Mouse (Mus musculus): Measurements from ENCODE around the gene Mtln.

Gene Mtln

DNA sequence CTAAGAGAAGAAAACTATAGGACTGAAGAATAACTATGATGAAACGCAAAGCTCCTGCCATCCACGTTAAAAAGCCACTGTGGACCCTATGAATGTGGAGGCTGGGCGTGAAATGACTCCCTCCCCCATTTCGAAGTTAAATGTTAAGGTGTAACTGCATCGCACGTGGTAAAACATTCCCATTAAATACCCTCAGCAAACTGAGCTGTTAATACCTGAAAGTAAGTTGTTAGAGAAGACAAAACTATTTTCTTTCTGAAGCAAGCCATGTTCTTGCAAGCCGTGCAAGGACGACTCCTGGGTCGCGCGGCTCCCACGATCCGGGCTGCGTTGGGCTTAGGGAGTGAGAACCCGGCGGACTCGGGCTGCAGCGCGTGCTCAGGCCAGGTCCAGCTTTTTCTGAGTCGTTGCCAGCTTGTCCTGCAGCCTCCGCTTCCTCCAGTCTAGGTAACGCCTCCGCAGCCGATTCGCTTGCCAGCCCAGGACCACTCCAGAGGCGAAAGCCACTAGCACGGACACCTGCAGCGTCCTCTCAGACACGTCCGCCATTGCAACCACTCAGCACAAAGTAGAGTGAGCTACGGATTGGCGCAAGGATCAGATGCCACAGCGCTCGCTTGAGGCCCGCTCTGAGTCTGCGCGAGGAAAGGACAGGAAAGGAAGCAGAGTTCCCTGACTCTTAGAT, at the start of gene Mtln:
Gene Mtln, minus strand, starts transcription at position 570 of the 685 bp plus-strand sequence.
- DNase-seq, result peak; percentile 93

DNA sequence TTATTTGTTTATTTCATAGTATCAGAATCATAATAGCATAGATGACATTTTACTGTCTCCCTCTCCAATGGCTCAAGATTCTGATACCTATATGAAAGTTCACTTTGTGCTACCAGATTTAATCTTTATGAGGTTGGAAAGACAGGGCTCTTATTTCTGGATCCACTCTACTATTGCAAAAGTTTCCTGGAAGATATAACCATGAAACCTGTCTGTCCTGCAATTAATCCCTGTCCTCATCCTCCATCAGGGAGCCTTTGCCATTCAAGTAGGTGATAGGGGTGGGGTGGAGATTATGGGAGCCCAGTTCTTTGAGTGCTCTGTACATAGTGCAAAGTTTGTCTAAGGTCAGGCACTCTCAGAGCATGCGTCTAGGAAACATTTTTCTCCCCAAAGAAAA, 49.1 kb upstream of the Mtln start:
- no peak for DNase-seq

DNA sequence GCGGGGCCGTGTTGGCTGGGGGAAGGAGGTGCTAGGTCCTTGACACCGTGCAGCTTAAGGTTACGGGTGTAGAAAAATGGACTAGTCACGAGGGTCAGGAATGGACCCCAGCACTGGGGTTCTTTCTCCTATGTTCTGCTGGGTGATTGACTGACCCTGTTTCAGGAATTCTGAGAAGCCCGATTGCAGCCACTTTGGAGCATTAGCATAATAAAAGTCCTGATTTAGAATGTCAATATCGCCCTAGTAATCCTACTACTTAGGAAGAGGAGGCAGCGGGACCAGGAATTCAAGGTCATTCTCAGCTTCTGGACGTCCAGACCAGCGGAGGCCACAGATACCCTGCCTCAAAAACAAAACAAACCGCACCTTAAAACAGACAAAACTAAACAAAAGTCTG, 47.1 kb upstream of the Mtln start:
- DNase-seq, result no peak

DNA sequence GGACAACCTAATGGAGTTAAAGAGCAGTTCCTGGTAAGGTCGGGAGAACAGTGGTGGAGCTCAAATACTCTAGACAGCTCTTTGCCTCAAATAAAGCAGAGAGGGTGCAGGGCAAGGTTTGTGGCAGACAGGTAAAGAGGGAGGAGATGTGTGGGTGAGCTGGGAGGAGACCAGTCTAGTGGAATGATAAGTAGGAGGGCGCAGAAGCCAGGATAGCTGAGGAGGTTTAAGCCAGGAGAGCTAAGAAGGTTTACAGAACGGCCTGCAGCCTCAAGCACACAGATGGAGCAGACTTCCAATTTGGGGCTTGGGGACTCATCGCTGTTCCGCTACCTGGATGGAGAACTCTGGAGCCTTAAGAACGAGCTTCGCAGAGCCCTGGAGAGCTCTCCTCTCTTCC, 46.3 kb upstream of the Mtln start, which contains the start of gene Acoxl:
Gene Acoxl, plus strand, starts transcription at position 301 of the 400 bp plus-strand sequence.
- no peak for DNase-seq

DNA sequence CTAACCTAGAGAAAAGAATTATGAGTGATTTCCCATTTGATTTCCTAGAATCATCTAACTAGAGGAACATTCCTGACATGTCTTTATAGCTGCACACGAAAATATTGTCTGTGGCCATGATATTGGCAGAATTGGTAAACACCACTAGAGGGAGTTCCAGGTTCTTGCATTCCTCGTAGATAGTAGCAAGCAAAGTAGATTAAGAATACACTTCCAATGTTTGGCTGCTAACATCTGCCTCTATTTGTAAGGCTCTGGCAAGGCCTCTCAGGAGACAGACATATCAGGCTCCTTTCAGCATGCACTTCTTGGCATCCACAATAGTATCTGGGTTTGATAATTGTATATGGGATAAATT, 40.5 kb upstream of the Mtln start:
- DNase-seq, result peak; percentile 27

DNA sequence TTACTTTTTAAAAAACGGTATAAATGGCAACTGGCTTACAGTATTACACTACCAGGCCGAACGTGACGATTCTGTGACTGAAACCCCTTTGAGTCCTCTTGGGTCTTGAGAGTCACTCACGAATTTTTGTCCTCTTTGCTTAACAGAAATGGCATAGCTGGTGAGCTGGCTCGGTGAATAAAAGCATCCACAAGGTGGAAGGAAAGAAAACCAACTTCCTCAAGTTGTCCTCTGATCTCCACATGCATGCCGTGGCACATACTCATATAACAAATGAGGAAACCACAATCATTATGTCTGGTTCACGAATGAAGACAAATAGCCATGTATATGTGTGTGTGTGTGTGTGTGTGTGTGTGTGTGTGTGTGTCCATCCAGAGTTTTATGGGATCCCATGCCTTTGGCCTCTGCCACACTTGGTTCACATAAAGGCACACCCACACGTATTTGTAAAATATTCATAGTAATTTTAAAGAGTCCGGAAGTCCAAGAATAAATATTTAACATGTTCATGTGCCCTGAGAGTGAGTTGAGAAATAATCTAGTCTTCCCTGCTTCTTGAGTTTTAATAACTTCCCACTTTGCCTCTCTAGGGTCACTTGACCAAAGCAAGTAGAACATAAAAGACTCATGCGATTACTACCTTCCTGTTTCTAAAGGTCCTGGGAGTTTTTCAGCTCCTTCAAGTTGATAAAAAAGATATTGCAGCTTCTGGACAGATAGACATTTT, 40.0 kb upstream of the Mtln start:
- no peak for DNase-seq

DNA sequence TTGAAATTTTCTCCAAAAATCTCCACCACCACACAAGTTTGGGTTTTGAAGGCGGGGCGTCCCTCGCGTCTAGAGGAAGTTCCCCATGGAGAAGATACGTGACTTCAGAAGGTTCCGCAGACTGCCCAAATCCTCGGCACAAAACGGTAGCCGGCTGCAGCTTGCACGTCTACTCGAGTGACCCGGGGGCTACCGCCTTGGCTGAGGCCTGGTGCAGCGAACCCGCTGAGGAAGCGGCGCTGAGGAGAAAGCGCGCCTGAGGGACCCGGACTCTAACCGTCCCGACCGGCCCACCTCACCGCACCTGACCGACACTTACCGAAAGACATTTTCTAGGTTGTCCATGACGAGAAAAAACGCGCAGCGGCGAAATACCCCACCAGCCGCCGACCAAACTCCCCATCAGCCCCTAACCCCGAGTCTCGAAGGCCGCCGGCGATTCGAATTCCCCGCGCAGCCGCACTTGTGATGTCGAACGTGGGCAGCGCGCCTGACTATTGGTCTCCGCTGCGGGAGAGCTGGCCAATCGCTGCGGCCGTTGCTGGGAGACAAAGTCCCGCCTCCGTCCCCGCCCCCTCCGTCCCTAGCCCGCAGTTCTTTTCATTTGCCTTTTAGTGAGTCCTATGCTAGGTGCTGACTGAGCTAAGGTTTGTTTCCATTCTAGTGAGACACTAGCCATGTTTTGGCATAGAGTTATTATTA, 39.3 kb upstream of the Mtln start, which contains the start of gene Bub1:
Gene Bub1, minus strand, starts transcription at position 465 of the 702 bp plus-strand sequence.
- peak; percentile 96 for DNase-seq

DNA sequence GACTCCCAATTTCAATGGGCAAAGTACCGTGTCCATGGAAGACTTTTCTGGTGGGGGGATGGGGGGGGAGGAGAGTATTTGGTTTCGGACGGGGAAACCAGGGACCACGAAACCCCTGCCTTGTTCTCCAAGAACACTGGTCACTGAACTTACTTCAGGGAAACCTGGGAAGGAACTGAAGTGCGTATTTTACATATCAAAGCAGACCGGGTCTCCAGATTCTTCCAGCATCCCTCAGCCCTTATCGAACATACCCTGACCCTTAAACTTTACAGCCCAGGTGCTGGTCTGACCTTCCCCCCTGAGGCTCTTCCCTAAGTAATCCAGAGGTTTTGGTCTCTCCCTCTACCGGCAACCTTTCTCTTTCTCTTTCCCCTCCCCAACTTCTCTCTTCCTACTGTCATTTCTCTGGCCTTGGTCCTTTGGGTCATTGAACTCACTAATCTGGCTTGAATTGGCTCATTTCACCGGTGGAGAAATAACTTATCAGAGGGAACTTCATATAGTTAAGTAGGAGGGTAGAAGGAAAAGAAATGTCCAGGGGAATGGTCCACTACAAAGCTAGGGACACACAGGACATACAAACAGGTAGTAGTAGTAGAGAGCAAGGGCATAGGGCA, 2.5 kb downstream of the Mtln start:
- DNase-seq, result no peak

DNA sequence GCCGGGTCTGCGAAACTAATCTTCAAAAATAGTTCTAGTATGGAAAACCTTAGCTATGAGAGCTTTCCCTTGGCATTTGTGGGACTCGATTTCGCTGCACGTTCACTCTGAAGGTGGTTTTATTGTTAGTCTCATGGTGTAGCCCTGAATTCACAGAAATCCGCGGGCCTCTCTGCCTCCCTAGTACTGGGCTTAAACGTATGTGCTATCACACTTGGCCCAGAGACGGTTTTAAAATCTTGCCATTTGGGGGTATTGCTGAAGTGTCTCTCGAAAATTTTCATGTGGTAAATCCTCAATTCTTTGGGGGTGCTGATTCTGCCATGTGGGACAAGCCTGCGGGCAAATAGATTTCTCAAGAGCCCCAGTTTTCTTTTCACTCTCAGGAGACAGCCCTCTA, 3.1 kb downstream of the Mtln start:
- DNase-seq, result peak; percentile 4

DNA sequence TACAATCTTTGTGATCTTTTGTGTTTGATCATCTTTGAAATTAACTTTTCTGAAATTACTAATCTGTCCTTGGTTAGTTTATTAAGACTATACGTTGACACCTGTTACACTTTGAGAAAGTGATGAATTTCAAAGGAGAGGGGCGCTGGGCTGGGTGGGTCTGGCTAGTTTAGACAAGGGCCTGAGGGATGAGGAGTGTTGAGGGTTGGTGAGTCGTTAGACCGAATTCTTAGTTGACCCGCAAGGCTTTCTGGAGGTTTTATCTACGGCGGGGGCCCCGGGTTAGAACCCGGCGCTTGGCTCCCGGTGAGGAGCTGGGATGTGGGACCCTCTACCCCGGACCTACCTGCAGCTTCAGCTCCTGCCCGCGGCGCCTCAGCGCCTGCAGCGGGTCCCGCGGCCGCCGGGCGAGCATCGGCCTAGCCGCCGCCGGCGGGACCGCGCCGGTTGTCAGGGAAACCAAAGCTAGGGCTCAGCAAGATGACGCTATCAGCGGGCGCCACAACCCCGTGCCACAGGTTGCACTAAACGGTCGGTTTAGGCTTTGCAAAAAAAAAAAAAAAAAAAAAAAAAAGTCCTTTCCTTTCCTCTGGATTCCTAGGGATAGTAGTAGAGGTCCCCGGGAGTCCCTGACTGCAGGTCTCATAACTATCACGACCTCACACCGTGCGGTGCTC, 3.7 kb downstream of the Mtln start, which contains the start of gene Nphp1:
Gene Nphp1, minus strand, starts transcription at position 458 of the 677 bp plus-strand sequence.
- DNase-seq, result peak; percentile 91

DNA sequence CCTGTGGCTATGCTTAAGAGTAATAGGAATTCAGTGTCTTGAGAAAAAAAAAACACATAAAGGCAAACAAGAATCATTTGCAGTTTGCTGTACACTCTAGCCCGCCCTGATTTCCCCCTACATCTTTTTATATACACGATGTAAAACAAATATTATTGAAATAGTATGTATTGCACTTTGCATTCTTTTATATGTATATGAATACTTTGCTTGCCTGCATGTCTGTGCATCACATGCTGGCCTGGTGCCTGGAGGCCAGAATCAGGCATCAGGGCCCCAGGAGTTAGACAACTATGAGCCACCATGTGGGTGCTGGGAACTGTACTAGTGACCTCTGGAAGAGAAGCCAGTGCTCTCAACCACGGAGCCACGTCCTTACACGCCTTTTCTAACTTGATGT, 5.1 kb downstream of the Mtln start:
- DNase-seq, result no peak

DNA sequence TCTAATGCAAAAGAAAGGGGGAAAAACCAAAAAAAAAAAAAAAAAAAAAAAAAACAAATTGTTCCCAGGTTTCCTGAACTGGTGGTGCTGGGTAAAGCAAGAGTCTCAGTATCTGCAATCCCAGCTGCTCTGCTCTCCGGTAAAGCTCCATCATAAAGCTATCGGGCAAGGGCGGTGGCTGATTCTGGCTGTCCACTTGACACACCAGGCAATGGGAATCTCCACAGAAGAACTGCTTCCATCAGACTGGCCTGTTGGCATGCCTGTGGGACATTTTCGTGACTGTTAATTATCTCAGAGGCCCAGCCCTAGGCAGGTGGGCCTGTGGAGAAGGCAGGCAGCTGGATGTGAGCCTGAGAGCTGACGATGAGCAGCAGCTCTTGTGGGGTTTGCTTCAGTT, 13.8 kb downstream of the Mtln start:
- DNase-seq, result no peak

DNA sequence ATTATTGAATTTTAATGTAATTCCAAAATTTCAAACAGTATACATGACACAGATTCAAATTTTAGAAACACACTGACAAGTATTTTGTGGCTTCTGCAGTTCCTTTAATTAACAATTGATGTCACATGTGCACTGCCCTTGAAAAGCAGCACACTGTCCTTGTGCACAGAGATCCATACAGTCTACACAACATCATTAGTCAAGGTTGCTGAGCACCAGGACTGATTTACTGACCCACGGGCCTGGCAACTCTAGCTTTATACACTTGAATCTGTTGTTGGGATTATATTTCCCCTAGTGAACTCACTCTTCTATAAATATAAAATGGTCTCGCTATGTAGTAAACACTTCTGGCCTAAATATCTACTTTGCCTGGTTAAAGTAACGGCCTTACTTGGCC, 17.3 kb downstream of the Mtln start:
- no peak for DNase-seq

DNA sequence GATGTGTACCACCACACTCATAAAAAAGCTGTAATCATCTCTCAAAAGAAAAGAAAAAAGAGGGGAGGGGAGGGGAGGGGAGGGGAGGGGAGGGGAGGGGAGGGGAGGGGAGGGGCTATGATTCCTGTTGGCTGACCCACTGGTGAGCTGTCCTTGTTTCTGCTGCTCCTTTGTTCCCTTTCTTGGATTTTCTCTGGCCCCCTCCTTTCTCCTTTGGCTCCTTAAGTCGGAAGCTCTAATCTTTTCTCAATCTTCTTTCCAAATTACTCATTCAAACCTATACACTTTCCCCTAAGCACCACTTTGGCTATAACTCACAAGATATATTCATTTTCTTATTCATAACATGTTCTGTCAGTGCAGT, 17.7 kb downstream of the Mtln start:
- no peak for DNase-seq

DNA sequence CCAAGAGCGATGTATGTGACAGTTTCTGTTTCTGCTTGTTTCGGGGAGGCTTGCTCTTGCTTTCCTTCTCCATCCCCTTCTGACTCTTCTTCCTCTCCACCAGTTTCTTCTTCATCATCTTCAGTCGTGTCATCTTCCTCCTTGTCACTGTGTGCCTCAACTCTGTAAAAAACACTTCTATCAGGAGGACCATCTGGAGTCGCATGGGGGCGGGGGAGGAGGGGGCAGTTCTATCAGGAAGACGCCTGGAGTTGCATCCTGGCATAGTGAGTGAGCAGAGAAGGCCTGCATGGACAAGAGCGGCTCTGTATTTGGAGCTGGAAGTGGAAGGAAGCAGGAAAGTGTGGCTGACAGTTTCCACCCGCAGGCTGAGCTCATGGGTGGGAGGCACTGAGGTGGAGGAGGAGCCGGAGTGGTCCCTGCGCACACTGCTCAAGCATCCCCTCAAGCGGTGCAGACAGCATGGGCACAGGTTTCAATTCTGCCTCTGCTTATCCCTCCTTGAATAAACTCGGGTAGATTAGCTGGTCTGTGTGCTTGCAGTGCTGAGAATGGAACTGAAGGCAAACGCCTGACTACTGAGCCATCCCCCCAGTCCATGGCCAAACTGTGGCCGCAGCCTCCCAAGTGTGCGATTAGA, 18.2 kb downstream of the Mtln start:
- DNase-seq, result no peak

DNA sequence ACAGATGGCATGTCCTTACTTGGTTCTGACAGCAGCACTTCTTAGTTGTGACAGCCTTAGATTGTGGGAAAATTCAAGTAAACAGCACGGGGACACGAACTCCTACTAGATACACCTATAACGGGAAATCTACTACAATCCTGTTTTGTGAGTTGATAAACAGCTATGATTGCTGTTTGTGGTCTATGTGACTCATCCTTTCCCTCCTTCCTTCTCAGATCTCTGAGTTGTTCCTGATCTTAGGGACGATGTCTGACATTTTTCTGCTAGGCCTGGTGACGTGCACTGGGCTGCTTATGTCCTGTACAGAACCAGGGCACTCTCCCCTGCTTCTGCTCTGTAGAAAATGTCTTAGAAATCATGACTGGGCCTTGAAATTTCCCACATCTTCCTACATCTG, 30.7 kb downstream of the Mtln start:
- no peak for DNase-seq

DNA sequence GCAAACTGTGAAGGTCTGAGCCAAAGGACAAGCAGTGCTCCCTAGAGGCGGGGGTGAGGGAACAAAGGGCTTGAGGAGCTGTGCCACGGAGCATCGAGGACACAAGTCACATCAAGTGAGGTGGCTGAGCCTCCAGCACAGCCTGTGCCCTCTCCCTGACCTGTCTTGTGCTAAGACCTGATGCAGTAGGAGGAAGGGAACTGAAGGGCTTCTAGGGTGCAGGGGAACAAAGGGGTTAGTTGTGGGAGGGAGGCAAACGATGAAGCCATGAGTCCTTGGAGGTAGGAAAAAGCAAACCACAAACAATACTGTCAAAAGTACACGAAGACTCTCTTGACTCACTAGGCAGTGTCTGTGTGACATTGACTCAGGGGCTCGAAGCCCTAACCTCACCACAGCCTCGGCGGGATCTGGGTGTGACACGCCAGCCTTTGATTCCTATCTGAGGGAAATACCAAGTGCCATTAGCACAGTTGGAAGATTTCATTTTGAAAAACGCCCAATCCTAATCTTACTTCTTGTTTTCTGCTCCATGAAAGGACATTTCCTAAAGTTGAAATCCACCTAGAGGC, 31.8 kb downstream of the Mtln start:
- no peak for DNase-seq

DNA sequence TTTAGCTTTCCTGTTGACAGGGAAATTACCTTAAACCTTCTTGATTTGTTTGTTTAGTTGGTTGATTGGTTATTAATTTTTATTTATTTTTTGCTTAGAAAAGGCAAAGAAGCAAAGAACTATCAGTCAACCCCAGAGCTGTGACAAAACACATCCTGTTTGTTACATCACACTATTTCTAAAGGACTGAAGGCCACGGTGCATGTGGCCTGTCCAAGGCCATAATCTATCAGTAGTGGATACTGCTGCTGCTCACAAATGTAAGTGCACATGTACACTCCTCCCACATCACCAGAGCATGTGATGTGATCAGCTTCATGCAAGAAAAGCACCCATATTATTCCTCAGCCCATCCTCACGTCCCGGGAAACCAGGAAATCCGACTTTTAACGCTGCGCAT, 32.3 kb downstream of the Mtln start:
- DNase-seq, result no peak

DNA sequence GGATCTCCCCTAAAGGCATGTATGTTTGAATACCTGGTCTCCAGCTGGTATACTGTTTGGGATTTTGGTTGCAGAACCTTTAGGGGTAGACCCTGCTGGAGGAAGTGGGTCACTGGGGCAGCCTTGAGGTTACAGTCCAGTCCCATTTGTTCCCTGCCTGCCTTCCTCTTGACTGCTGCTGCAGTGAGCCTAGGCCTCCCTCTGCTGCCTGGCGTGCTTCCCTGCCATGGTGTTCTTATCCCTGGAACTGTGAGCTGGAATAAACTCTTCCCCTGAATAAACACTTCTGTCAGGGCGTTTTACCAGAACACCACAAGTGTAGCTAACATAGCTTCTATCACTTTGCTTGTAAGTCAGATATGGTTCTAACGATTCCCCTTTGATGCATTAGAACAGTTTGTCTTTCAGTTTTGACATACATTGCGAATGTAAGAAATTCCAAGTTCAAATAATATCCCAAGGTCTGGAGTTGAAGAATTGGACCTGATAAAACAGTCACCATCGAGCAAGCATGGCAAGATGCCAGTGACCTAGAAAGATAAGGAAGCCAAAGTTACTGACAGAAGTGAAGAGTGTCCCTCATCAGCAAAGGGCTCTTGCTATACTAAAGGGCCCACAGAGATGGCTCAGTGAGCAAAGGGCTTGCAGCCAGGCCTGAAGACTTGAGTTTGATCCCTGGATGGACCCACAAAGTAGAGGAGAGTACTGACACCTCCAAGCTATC, 33.0 kb downstream of the Mtln start:
- DNase-seq, result peak; percentile 16

DNA sequence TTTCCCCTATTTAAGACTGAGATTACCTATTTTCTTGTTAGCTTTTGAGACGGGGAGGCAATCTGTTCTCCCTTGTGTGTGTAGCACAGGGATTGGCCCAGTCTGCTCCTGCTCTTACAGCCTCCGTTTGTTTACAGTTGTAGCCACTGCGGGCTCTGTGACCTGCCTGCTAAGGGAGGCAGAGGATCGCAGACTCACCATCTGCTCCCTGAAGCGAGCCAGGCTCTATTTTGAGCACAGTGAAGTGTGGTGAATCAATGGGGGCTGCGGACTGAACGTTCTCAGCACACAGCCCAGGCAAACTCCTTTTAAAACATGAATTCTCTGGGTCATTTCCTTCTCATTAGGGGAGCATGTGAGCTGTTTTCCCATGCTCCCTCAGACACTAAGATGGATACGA, 35.1 kb downstream of the Mtln start:
- DNase-seq, result no peak

DNA sequence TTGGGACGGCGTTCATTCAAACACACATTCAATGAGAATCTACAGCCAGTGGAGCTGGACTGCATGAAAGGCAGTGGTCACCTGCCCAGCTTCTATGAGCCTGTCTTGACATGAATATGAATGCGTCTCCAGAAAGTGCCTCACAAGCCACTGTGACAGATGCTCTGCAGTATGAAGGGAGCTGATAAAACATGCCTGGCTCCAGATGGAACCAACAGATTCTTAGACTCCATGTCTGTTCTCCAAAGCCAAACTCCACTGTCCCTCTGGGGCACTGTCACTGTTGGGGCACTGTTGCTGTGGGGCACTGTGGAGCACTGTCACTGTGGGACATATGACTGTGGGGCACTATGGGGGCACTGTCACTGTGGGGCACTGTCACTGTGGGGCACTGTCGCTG, 38.2 kb downstream of the Mtln start:
- no peak for DNase-seq

Measured in lung, postnatal 10 days (tissue).